Mouse (Mus musculus): Measurements from ENCODE around the gene Gapdh.

DNA sequence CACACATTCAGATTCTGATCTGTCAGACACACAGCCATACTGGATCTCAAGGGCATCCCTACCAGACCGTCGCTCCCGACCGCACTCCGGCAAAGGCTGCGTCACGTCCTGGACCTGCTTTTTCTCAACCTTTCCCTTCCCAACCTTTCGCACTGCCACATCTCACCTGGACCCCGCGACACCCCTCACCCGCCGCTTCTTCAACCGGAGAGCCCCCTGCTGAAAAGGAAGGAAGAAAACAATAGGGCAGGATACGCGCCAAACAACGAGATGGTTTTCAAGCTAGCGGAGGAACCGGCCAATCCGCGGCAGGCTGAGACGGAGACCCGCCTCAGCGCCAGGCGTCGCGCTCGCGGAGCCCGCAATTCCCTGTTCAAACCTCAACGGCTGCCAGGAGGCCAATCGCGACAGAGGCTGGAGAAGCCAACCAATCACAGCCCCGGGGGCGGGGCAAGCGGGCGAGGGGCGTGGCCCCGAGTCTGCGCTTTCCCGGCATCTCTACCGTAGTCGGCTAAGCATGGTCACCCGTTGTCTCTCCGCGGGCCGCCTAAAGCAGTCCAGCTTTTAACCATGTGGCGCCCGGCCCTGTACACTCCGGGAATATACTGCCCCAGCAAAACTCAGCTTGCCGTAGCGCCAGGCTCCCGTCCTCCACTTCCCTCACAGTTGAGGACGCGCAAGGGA is 25.2 kb upstream of the Gapdh start, which contains the start of the genes Ncapd2 and Mrpl51:
- TF ChIP-seq ZC3H11A (IDR thresholded peaks at IDR 0.05; ENCODE audit: borderline replicate concordance, low read depth, low read length) (no peak), CHD2 (IDR thresholded peaks at IDR 0.05; ENCODE audit: low read depth, low read length) (peak; percentile 77; the same call in 1 of the 2 replicates)
